Mouse (Mus musculus): ENCODE measurements at regions not wholly inside any gene's neighbourhood (a gene's known extent, or its start where the extent isn't known, plus 50 kb on each side); places are given as distances from the start of the nearest gene placed in this dataset.

DNA sequence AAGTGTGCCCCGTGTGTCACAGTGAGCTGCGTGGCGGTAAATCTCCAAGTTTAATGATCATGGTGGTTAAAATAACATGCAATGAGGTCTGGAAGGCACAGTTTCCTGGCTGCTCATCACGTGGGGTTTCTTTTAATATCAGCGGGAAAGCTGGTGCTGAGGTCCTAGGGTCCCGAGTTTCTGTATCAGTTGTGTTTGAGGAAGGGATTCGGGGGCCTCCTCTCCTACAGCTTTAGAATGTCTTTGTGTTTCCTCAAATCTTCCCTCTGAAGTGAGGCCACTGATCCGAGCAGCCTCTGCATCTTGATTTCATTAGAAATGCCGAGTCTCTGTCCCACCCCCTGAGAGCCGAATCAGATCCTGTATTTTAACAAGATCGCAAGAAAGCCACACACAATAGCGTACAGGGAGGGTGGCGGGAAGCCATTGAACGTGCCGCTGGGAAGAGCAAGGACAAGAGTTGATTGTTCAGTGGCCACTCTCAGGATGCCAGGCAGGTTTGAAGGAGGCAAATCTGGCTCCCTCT, 215.5 kb downstream of the Ppp4r2 start:
- DNase-seq (ENCODE audit: low spot score) = no peak

- no peak for DNase-seq (ENCODE audit: low spot score)
Observed at GRCm38 (mm10) chr6:101054880-101055279, 221.5 kb downstream of the Ppp4r2 start.

DNA sequence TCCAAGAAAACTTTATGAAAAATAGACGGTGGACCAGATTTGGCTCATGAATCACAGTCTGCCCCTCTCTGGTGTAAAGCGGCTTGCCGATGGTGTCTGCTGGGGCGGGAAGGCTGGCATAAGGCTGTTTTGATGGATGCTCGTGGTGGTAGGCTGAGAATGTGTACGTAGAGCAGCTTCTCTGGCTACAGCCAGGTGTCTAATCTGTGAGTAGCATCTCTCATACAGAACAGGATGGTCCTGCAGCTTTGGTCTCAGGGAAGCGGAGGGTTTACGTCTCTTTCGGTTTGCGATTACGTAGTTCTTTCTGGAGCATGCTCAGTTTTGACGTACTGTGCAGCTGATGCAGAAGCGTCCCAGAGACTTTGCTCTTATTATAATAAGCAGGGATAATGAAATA, 222.9 kb downstream of the Ppp4r2 start:
- no peak for DNase-seq (ENCODE audit: low spot score)

GRCm38 (mm10) chr6:101059058-101059457, 225.6 kb downstream of the Ppp4r2 start:
- no peak for DNase-seq (ENCODE audit: low spot score)

- DNase-seq (ENCODE audit: low spot score) = no peak
Observed at GRCm38 (mm10) chr6:101062186-101062585, 228.8 kb downstream of the Ppp4r2 start.

- no peak for DNase-seq (ENCODE audit: low spot score)
Observed at GRCm38 (mm10) chr6:101075753-101076516, 242.5 kb downstream of the Ppp4r2 start.

DNA sequence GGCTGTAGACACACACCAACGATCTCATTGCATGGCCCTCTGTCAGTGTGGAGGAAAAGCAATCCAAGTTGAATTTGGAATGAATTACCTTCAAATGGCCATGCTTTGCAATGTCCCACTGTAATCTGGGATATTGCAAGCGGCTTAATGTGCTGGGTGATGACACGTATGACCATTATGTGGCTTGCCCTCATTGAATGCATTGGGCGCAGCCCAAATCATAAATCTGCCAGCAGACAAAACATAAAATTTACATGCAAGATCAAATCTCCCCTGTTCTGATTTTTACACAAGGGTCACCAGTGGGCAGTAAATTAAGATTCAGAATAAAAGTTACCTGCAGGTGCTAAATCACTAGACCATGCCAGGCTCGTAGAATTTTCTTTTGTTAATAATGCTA, 244.9 kb downstream of the Ppp4r2 start:
- no peak for DNase-seq (ENCODE audit: low spot score)

DNA sequence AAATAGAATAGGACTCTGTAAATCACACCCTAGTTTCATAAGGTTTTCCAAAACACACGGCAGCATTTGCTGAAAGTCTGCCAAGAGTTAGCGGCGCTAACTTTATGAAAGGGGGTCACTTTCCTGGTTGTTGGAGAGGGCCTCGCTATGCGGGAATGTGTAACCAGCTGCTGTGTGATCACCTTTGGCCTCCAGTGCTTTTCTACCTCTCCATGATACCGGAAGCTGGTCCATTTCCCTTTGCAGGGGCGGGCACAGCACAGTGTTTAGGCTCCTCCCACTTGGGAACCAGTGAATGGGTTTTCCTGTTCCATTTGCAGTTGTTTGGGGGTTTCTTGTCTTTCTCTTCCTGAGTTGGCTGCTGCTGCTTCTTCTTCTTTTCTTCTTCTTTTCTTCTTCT, 250.3 kb downstream of the Ppp4r2 start:
- DNase-seq (ENCODE audit: low spot score) = no peak

GRCm38 (mm10) chr6:101092179-101092578, 258.8 kb downstream of the Ppp4r2 start:
- DNase-seq (ENCODE audit: low spot score) = no peak
